Mouse (Mus musculus) forebrain, postnatal 0 days (tissue): ENCODE measurements around the gene Sf3a1. TPM values are rescaled to one million over a fixed set of nuclear protein-coding genes. Genes with fewer than 3 reads are reported as not detected.
A peak's percentile ranks its signal among the peaks of the same experiment; 100 is the strongest.
"Not testable (repeated sequence)": the region's sequence is repeated elsewhere in the genome, so short reads cannot be mapped to it uniquely, and the experiment has no call there.

ENCODE experiments used
- ATAC-seq: fragments of 200-750 bp; cut with Nextera tagmentation; 2 replicates; pipeline ENCODE4 v1.8.0; 2017; ENCODE audit warnings: mild to moderate bottlenecking, moderate library complexity
- DNase-seq: peaks from one replicate; pipeline ENCODE4 v3.0.0-alpha.2; 2015
- H3K27ac ChIP-seq: fragments of 300-500 bp; sonication (generic); 2 replicates; pipeline ENCODE4 v1.5.1; 2014; ENCODE audit warnings: low read depth, mild to moderate bottlenecking, antibody characterized with exemption, low read length, moderate library complexity, mixed read lengths
- H3K27me3 ChIP-seq: fragments of 300-500 bp; sonication (generic); 2 replicates; pipeline ENCODE4 v1.6.1; 2014; ENCODE audit warnings: mild to moderate bottlenecking, low read length, mixed read lengths; ENCODE audit not compliant: insufficient read depth
- H3K36me3 ChIP-seq: fragments of 300-500 bp; sonication (generic); 2 replicates; pipeline ENCODE4 v1.6.1; 2014; ENCODE audit warnings: mild to moderate bottlenecking, moderate library complexity; ENCODE audit not compliant: insufficient read depth
- H3K4me1 ChIP-seq: fragments of 300-500 bp; sonication (generic); 2 replicates; pipeline ENCODE4 v1.6.1; 2014; ENCODE audit warnings: antibody characterized with exemption; ENCODE audit not compliant: insufficient read depth
- H3K4me2 ChIP-seq: fragments of 300-500 bp; sonication (generic); 2 replicates; pipeline ENCODE4 v1.6.1; 2014; ENCODE audit warnings: low read depth, mild to moderate bottlenecking, moderate library complexity
- H3K4me3 ChIP-seq: fragments of 300-500 bp; sonication (generic); 2 replicates; pipeline ENCODE4 v1.5.1; 2014; ENCODE audit warnings: low read depth, low read length, mixed read lengths
- H3K9ac ChIP-seq: fragments of 300-500 bp; sonication (generic); 2 replicates; pipeline ENCODE4 v1.6.1; 2014; ENCODE audit warnings: mild to moderate bottlenecking
- H3K9me3 ChIP-seq: fragments of 300-500 bp; sonication (generic); 2 replicates; pipeline ENCODE4 v1.6.1; 2016; ENCODE audit warnings: low read length
- CTCF ChIP-seq: sonication (generic); IDR thresholded peaks from 2 replicates; pipeline ENCODE4 v1.5.1; 2016; ENCODE audit warnings: antibody characterized with exemption, control low read depth, low read depth
- WGBS: fragments of 180-500 bp; shearing (Covaris S2); extraction: QIAGEN DNeasy Blood & Tissue Kit; methylation state at CpG from one replicate; pipeline ENCODE4 v1.1.7; 2014; 5-methylcytosine and 5-hydroxymethylcytosine counted together
- polyA plus RNA-seq: library from polyadenylated mRNA; unstranded; fragments of >200 nt; fragmentation: Nextera tagmentation; extraction: Ambion mirVana; gene quantifications from 2 replicates; pipeline ENCODE4 v1.2.1, GENCODE M21; 2015
- total RNA-seq: library from RNA; depleted of rRNA; stranded (reverse); fragments of >200 nt; gene quantifications from 2 replicates; pipeline ENCODE4 v1.2.3, GENCODE M21; 2014; rRNA removed

The Sf3a1 gene
- total RNA-seq (46.7 and 54.4 TPM in 2 replicates), polyA plus RNA-seq (30.6 and 34.6 TPM in 2 replicates)

DNA sequence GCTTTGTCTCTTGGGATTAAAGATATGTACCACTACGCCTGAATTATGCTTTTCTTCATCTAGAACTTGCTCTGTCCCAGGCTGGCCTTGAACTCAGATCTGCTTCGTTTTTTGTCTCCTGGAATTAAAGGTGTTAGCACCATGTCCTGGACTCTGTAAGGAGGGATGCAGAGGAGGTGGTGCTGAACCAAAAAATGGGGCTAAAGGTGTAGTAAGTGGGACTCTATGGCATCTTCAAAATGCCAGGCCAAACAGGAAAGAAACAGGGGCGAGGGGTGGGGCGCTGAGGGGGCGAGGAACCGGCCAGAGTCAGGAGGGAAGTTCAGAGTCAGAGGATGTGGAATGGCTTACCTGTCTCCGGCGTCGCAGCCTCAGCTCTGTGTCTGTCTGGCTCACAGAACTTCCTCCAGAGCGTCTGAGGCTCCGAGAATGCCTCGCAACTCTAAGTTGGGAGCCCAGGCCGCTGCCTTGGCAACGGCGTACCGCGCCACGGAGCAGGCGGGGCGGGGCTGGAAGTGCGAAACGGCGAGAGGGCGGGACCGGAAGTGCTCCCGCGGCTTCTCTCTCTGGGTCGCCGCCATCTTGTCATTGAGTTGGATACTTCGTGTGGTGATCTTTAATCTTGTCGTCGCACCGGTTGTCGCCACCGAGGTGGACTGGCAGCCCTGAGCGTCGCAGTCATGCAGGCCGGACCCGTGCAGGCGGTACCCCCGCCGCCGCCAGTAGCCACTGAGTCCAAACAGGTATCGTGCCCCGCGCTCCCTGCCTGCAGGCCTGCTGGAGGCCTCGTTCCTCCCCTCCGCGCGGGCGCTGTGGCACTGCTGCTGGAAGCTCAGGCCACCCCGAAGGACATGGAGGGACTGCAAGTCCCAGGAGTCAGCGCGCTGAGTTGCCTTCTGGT, at the start of gene Sf3a1, which contains the start of gene Ccdc157:
Gene Sf3a1 (plus strand): TSS at position 543 of the 901 bp plus-strand sequence.
Gene Ccdc157 (minus strand): TSS at position 486 of the 901 bp plus-strand sequence.
- Histone ChIP-seq H3K4me2 (peak within 1 kb of the TSS; percentile 84), H3K4me3 (peak within 1 kb of the TSS; percentile 84), H3K4me1 (peaks cover 23% of the 10 kb centered on the region), H3K27me3 (no peaks in the 10 kb centered on the region), H3K9ac (peak within 1 kb of the TSS; percentile 91), H3K9me3 (no peaks in the 10 kb centered on the region), H3K27ac (peak within 1 kb of the TSS; percentile 97), H3K36me3 (peaks cover 35% of the 10 kb centered on the region)
- TF ChIP-seq CTCF, result no peak
- 1% methylated on average over 54 of the region's 54 CpGs for WGBS
- DNase-seq (peak; percentile 96), ATAC-seq (peak; percentile 99)

DNA sequence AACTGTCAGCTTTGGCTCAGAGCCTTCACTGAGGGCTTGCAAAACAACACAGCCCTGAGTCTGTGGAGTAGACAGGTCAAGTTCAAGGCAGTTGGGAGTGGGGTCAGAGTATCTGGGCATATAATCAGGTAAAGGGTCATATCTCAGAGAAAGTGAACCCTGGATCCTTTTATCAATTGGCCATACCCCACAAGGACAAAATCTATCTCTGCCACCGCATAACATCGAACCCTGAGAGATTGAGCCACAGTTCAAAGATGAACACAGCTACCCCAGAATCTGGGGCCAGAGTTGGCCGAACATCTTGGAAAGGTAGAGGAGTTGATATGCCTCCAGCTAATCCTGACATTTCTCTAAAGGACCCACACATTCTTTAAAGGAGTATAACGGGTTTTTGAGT, 48.1 kb upstream of the Sf3a1 start:
- Histone ChIP-seq H3K4me1 (peaks cover 3% of the 10 kb centered on the region; the same call in 1 of the 2 replicates), H3K36me3 (peaks cover 4% of the 10 kb centered on the region; the same call in 1 of the 2 replicates), H3K9ac (no peak overlapping the region), H3K27ac (no peak overlapping the region), H3K9me3 (no peaks in the 10 kb centered on the region), H3K4me2 (no peak overlapping the region), H3K27me3 (no peaks in the 10 kb centered on the region), H3K4me3 (no peak overlapping the region)
- 88% methylated on average over 4 of the region's 4 CpGs for WGBS
- no peak for DNase-seq
- no peak for ATAC-seq
- no peak for TF ChIP-seq CTCF

DNA sequence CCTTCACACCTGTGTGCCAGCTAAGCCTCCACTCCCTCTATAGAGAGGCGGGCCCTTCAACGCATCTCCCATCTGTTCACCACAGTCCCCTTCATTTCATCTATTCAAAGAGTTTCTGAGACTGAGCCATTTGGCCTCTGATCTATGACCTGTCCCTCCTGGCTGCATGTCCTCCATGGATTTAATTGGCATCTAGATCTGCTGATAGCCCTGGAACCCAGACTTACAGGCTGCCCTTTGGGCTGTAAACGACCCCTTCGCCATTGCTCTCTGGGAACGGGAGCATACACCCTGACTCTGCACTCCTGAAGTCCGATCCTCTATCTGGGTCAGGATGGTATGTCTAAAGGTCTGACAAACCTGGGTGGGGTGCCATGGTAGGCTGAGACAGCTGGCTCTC, 47.3 kb upstream of the Sf3a1 start:
- Histone ChIP-seq H3K9ac (no peak overlapping the region), H3K9me3 (no peaks in the 10 kb centered on the region), H3K4me2 (no peak overlapping the region), H3K27me3 (no peaks in the 10 kb centered on the region), H3K36me3 (peaks cover 4% of the 10 kb centered on the region; the same call in 1 of the 2 replicates), H3K4me3 (no peak overlapping the region), H3K27ac (no peak overlapping the region), H3K4me1 (peaks cover 11% of the 10 kb centered on the region)
- TF ChIP-seq CTCF, result no peak
- WGBS, result 82% methylated on average over 6 of the region's 6 CpGs
- ATAC-seq (no peak), DNase-seq (no peak)

DNA sequence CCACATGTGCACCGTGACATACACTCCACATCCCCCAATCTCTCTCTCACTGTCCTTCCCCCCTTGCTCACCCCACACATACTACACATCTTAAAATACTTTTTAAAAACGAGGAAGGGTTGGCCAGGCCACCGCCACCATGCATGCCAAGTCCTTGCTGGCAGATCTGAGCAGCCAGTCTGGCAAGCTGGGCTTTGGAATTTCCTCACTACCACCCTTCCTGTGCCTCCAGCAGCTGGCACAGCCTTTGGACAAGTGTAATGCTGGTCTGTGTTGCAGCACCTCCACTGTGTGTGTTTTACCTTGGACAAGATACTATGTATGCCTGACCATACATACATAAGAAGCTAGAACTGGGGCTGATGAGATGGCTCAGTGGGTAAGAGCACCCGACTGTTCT, 46.7 kb upstream of the Sf3a1 start:
- Histone ChIP-seq H3K4me1 (peaks cover 17% of the 10 kb centered on the region), H3K36me3 (peaks cover 4% of the 10 kb centered on the region; the same call in 1 of the 2 replicates), H3K27ac (no peak overlapping the region), H3K27me3 (no peaks in the 10 kb centered on the region), H3K9me3 (no peaks in the 10 kb centered on the region), H3K4me2 (no peak overlapping the region), H3K9ac (no peak overlapping the region), H3K4me3 (no peak overlapping the region)
- DNase-seq (no peak), ATAC-seq (no peak)
- no peak for TF ChIP-seq CTCF
- 80% methylated on average over 4 of the region's 4 CpGs for WGBS

DNA sequence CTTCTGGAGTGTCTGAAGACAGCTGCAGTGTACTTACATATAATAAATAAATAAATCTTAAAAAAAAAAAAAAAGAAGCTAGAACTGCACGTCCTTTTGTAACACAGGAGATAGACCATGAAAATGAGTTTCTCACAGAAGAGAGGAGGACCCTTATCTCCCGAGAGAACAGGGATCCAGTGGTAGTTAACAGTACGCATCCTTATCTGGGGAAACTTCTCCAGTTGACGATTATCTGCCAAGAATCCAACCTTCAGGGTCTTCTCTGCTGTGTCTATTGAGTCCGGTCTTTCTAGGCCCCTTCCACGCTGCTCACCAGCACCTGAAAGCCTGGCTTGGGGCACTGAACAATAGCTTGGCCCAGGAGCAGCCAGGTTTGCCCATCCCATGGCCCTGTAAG, 46.2 kb upstream of the Sf3a1 start:
- H3K9me3 ChIP-seq, result no peaks in the 10 kb centered on the region
- H3K27me3 ChIP-seq, result no peaks in the 10 kb centered on the region
- no peak for ATAC-seq
- H3K4me3 ChIP-seq, result no peak overlapping the region
- no peak overlapping the region for H3K4me2 ChIP-seq
- no peak for TF ChIP-seq CTCF
- no peak overlapping the region for H3K27ac ChIP-seq
- H3K9ac ChIP-seq, result no peak overlapping the region
- peaks cover 4% of the 10 kb centered on the region; the same call in 1 of the 2 replicates for H3K36me3 ChIP-seq
- WGBS, result 86% methylated on average over 6 of the region's 6 CpGs
- no peak for DNase-seq
- H3K4me1 ChIP-seq, result peaks cover 17% of the 10 kb centered on the region

DNA sequence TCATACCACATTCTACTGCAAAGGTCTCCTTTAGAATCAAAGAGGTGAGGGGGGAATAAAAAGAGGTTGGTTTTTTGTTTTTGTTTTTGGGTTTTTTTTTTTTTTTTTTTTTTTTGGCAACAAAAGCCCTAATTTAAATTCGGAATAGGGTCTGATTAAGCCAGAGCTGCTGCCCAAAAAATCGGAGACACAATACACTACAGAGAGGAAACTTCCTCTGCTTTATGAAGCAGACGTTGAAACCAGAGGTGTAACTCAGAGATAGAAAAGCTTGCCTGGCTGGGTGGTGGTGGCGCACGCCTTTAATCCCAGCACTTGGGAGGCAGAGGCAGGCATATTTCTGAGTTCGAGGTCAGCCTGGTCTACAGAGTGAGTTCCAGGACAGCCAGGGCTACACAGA, 45.6 kb upstream of the Sf3a1 start:
- not testable (repeated sequence) for H3K27ac ChIP-seq, H3K9me3 ChIP-seq, H3K4me2 ChIP-seq, H3K27me3 ChIP-seq, ATAC-seq, DNase-seq, H3K4me3 ChIP-seq, H3K36me3 ChIP-seq, H3K9ac ChIP-seq
- 48% methylated on average over 6 of the region's 6 CpGs for WGBS
- H3K4me1 ChIP-seq, result peaks cover 17% of the 10 kb centered on the region

DNA sequence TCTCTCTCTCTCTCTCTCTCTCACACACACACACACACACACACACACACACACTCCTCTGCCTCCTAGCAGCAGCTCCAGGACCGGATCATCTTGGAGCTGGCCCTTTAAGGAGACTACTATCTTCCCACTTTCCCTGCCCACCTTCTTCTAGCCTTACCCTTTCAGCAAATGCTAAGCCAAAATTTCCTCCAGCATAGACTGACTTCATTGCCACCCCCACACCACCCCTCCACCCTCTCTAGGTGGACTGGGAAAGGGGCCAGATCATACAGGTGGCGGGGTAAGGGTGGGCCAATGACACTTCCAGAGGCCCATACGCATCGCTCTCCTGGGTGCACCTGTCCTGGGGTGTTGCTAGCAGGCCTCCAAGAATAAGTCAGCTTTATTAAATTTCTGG, 44.7 kb upstream of the Sf3a1 start:
- Histone ChIP-seq H3K9ac (no peak overlapping the region), H3K27me3 (no peaks in the 10 kb centered on the region; the same call in 1 of the 2 replicates), H3K4me1 (peaks cover 17% of the 10 kb centered on the region), H3K4me3 (no peak overlapping the region), H3K4me2 (no peak overlapping the region), H3K27ac (no peak overlapping the region), H3K9me3 (no peaks in the 10 kb centered on the region), H3K36me3 (peaks cover 4% of the 10 kb centered on the region; the same call in 1 of the 2 replicates)
- no peak for TF ChIP-seq CTCF
- no peak for ATAC-seq
- 91% methylated on average over 4 of the region's 4 CpGs for WGBS
- DNase-seq, result no peak
